Mouse (Mus musculus) urinary bladder, postnatal 25 days (tissue): Measurements from ENCODE around the gene Hoxd10.

Experiments
- DNase-seq: peaks from one replicate; pipeline ENCODE4 v3.0.0; 2022; ENCODE audit warnings: low spot score

Hoxd10 gene

DNA sequence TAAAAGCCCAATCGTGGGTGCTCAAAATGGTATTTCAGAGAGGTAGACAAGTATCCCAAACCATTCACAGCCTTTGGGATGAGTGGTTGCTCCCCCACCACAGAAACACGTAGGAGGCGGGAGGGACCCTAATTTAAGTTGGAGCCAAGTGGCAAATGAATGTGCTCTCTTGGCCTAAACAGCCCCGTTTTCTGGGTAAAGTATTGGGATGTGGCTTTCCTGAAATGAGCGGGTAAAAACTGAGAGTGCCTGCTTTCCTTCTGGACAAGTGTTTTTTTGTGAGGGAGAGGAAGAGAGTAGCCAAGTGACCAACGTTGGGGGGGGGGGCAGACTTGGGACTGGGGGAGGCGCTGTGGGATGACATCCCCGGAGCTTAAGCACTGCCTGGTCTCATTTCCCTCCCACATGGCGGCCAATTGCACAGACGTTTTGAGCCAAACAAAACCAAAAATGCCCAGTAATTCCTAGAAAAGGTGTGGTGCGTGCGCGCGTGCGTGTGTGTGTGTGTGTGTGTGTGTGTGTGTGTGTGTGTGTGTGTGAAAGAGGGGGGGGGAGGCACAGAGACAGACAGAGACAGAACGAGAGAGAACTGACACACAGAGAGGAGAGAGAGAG lies 19.3 kb downstream of the Hoxd10 start:
- no peak for DNase-seq

DNA sequence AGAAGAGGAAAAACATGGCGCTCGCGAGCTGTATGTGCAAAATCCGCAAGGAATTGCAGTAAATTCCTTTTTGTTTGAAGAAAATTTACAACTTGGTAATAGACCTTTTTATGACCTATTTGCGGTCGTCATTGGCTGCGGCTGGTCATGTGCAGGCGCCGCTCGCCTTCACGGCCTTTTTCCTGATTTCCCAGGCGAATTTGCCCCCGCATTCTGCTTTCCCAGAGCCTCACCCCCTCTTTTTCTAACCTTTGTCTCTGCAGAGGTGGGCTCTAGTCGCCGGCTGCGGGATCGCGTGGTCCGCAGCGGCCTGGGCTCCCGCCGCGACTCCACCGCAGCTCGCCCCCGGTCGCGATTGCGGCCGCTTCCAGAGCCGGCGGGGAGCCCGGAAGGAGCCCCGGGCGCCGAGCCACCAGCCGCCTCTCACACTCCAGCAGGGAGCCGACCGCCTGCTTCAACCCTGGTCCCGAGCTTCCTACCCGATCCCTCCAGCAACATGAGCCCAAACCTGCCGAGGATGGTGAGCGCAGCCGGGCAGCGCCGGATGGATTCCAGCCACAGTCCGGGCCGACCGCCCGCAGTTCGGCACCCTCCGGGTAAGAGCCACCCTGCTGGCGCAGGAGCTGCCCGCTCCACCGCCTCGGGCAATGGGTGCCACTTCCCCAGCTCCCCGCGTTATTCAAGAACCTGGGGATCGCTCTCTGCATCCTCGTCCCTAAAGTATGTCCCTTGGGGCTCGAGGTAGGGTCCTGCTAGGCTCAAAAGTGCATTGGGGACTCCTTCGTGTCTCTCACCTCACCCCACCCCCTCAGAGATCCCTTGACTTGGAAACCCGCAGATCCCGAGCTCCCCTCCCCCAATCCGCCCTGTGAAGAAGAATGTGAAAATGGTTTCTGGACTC lies 20.2 kb downstream of the Hoxd10 start, which contains the start of the genes Hoxd3 and Hoxd4:
Gene Hoxd3, plus strand, starts transcription at position 207 of the 901 bp plus-strand sequence.
Gene Hoxd4, plus strand, starts transcription at position 209 of the 901 bp plus-strand sequence.
- peak; percentile 52 for DNase-seq

DNA sequence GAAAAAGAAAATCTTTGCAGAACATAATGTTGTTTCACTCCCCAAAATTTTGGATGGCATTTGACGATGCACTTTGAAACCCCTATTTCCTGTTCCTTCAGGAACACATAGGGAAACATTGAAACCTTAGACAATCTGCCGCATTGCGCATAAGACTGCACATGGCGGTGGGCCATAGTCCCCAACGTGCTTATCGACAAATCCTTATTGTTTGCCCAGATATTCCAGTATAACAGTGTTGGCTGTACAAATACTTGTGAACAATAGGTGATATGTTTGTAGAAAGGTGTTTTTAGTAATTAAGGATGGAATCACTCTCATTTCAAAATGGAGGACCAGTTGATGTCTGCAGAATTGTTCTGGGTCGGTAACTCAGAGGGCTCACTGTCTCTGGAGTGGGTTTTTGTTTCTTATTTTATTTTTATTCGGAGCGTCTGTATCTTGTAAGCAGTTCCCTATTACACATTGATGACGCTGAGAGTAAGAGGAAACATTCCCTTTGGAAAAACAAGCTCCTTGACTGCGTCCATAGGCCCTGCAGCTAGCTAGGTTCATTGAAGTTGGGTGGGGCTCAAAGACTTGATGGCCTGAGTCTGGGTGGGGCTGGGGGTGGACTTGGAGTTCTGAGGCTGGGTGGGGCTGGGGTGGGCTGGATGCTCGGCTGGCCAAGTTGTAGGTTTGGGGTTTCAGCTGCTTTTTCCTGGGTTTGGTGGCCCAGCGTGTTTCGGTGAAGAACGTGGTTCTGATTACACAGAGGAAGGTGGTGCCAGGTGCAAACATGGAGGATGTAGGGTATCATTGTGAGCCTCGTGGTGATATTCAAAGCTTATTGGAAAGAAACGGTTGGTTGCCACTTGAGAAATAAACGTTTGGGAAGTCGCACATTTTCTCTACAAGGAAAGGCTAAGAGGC lies 21.8 kb downstream of the Hoxd10 start:
- no peak for DNase-seq

DNA sequence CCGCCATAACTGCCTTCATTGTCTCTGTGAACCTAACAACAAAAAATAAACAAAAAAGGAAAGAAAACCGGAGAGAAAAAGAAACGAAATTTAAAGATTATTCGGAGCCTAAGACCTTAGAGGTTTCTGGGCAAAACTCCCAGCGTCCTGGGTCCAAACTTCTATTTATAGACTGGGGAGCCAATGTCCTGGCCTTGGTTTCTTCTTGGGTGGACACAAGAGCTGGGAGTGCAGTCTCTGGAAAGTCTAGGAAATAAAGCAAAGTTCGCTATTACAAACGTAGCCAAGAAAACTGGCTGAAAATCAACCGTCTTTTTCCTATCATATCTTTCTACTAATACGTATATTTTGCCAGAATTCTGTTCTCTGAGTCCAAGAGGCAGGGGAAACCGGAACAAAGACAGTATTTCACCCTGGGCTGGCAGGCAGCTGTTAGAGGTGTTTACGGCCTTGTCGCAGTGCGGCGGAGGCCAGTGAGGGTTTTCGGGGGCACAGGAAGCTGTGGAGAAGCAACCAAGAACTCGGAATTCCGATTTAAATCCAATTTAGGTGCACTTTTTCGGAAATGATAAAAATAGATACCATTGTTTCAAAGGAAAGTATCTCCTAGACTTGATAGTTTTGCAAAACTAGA lies 22.5 kb downstream of the Hoxd10 start:
- no peak for DNase-seq

DNA sequence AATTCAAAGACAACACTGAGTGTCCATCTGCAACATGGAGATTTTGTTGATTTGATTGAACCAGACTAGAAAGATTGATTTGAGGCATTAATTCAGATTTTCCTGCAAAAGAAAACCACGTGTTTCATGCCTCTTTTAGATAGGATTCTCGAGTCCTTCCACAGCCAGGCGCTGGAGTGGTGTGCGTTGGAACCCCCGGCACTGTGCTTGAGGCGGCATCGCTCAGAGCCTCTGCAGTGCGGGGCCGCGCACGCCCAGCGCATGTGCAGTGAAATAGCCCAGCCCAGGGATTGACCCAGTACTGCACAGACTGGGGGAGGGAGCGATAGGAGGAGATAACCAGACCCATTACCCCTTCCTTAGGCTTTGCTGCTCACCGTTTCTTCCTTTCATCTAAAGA lies 23.2 kb downstream of the Hoxd10 start:
- DNase-seq = peak; percentile 40

DNA sequence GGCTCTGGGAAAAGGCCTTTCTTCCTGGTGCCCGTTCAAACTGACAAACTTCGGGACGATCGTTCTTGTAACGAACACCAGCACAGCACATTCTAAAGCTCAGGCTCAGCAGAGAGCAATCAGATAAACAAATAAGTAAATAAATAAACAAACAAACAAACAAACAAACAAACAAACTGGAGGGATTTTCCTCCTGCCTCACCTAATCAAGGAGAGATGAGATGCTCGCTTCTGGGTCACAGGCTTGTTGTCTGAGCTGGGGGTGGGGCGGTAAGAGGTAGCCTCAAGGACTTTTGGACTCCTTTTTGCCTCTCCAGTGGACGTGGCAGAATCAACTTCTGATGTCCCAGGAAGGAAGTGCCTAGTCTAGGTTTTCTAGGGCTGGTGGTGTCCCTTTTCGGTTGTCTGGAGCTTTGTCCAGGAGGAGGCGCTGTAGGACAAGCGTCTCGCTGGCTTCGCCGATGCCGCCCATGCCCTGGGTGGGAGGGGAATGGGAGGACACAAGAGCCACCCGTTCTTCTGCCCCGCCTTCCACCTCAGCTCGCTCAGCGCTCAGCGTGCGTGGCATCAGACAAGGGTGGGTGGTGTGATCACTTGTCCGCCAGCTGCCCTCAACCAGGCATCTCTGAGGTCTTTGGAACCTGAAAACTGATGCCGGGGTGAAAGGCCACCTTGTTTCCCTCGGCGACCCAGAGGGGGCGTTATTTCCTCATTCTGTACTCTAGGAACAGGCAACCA lies 23.9 kb downstream of the Hoxd10 start:
- peak; percentile 94 for DNase-seq

DNA sequence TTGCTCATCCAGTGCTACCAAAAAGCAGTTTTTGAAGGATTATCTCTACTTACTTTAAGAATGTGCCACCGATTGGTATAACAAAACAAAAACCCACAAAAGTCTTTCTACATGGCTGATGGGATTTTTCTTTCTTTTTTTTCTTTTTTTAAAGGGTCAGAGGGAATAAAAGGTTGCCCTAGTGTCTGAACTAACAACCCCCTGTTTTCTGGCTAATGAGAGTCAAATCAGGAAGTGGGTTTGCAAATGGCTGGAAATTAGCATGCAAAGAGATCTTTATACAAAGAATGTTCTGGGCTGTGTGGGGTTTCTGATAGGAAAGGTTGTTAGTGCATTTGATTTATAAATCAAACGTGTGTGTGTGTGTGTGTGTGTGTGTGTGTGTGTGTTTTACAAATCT lies 28.7 kb downstream of the Hoxd10 start:
- DNase-seq = no peak

DNA sequence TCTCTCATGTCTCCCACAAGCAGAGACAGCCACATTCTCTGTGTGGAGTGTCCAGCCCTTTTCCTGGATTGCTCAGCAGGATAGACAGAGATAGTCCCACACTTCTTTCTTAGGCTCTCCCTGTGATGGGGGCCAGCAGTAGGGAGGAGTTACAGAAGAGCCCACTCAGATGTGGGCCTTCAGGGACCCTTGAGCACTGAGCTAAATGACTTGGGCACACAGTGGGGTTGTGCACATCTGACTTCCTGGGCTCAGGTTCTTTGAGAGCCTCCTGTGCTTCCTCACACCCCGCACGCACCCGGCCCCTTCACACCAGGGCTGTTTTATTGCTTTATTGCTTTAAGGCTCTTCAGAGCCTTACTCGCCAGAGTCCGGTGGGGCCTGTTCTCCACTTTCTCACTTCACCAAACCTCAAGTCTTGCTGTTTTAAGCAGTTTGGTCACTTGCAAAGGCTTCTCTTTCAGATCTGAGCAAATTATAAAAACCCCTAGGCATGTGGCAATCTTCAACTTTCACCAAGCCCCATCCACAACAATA lies 29.3 kb downstream of the Hoxd10 start:
- DNase-seq = no peak

DNA sequence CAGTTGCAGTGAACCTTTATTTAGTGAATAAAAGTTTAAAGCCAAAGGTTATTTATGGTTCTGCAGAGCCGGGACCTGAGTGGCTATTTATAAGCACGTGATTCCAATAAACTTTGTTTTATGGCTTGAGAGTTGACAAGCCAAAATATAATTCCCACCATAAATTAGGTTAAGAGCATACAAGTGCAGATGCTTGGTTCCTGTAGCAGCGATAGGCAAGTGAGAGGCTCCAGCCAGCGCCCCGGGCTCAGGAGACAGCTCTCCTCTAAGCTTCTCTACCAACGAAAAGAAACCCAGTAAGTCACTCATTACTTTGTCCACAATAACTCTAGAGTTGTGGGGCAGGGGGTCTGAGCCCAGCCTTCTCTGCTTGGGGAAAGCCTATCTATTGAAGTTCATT lies 30.2 kb downstream of the Hoxd10 start:
- no peak for DNase-seq

DNA sequence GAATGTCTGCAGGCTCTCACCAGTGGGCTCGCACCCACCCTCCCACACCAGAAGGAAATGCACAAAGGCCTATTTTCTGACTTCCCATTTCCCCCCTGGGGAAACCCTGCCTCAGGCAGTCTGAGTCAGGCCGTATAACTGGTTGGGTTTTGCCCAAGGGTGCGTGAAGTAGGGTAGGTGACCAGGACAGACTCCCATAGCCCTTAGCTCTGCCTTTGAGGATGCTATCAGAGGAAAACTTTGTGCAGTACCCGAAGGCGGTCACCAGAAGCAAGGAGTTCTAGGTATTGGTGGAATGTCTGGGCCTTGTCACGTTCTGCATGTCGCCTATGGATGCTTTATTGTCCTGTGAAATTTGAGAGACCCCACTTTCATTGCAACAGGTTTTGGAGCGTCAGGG lies 31.2 kb downstream of the Hoxd10 start:
- DNase-seq = no peak

DNA sequence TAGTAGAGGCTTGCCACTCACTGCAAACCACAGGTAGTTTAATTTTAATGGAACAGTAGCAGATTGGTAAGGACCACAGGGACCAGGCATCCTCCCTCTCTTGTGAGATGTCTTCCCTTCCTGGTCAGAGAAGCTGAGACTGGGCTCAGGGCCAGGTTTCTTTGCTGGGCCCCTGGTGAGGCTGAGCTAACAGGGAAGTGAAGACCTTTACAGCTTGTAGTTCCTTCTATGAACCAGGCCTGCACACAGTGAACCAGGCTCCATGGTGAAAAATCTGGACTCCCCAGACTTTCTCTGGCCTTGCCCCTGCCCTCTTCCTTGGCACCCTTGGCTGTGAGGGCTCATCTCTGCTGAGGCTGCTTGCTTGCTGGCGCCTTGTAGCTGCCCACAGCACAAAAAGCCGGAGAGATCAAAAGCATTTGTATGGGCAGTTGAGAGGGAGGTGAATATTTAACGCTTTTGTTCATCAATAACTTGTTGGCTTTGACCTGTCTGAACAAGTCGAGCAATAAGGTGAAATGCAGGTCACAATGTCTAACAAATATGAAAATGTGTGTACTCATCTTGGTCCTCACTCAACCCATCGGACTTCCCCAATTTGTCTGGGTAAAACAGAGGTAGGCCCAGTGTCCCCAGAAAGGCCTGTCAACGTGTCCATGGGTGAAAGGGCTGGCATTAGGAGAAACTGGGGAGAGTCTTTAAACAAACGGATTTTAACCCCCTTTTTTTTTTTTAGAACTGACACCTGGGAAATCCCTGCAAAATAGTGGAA lies 32.7 kb downstream of the Hoxd10 start:
- DNase-seq = no peak

DNA sequence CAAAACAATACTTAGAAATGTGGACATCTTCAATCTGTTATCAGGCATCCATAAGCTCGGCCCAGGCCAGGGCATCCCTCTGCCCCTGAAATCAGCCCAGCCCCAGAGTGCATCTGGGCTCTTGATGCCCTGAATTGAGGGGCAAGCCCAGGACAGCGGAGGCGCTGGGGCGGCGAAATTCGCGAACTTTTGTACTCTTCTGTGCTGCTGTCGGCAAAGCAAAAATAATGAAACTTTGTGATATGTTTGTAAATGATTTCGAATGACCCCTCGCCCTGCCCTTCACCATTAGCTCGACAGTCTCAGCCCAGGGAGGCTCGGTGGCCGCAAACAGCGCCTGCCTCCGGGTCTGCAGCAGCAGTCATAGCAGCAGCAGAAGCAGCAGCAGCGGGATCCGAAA lies 33.4 kb downstream of the Hoxd10 start:
- no peak for DNase-seq

DNA sequence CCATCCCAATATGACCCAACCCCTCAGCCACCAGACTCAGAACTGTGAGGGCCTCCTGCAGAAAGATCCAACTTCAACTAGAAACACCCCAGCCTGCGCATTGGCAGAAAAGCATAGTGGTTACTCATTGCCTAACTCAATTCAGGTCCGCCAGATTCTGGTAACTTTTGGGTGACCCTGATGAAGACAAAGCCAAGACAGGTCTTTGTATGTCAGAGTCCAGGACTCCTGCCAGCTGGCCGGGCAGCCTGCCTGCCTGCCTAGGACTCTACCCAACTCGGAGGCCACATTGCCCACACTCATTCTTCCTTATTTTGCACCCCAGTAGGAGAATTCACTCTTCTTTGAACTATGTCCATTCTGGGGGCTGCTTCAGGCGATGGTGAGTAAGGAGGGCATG lies 34.8 kb downstream of the Hoxd10 start, which contains the start of gene Gm28230:
Gene Gm28230, plus strand, starts transcription at position 178 of the 400 bp plus-strand sequence.
- no peak for DNase-seq

DNA sequence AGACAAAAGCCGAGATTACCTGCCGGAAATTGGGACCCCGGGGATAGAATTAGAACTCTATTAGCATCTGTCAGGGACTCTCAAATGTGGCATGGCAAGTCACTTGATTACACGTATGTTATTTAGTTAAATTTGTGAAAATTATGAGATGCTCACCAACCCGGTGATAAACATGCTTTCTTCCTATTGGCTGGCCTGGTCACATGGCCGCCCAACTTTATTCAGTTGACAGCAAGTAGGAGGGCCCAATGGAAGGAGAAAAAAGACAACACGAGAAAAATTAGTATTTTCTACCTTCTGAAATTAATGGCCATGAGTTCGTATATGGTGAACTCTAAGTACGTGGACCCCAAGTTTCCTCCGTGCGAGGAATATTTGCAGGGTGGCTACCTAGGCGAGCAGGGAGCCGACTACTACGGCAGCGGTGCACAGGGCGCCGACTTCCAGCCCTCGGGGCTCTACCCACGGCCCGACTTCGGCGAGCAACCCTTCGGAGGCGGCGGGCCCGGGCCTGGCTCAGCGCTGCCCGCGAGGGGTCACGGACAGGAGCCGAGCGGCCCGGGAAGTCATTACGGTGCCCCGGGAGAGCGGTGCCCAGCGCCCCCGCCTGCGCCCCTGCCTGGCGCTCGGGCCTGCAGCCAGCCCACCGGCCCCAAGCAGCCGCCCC lies 35.4 kb downstream of the Hoxd10 start:
- no peak for DNase-seq

DNA sequence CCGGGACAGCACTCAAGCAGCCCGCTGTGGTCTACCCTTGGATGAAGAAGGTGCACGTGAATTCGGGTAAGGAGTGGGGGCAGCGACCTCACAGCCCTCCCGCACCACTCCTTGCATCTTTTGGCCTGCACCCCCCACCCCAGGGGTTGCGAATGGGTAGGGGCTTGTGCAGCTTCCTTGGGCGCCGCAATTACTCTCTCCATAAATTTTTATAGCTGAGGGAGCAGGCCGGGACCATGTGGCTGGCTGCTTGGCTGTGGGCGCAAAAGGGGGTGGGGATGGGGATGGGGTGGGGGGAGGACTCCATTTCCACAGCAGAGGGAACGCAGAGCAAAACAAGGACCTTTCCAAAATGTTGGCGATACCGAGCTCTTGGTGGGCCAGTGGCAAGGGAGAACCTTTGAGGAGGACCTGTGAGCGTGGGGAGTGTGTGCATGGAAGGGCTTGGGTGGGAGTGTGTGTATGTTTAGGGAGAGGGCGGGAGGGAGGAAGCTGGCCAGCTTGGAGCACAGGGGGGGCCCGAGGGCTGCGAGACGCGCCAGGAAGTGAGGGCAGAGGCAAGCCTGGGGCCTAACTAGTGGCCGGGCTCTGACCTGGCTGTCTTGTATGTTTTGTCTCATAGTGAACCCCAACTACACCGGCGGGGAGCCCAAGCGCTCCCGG lies 36.0 kb downstream of the Hoxd10 start:
- no peak for DNase-seq

DNA sequence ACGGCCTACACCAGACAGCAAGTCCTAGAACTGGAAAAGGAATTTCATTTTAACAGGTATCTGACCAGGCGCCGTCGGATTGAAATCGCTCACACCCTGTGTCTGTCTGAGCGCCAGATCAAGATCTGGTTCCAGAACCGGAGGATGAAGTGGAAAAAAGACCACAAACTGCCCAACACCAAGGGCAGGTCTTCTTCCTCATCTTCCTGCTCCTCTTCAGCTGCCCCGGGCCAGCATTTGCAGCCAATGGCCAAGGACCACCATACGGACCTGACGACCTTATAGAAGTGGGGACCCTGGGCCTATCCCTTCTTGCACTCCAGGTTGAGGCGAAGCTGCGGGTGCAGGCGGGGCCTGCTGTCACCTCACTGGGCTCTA lies 36.6 kb downstream of the Hoxd10 start:
- no peak for DNase-seq

DNA sequence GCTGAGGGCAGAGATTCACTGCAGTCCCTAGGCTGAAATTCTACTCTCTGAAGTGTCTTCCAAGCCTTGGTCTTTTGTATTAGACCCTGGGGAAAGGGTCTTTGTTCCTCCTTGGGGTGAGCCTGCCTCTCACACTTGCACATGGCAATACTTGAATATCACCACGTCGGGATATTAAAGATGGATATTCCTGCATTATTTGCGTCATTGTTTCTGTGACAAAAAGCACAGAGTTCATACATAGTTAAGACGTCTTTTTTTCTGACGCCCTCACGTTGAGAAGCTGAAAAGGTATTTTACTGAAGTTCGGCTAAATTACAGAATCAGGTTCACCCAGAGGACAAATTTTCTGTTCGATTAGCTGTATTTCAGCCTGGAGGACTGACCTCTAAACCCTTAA lies 38.6 kb downstream of the Hoxd10 start:
- no peak for DNase-seq

DNA sequence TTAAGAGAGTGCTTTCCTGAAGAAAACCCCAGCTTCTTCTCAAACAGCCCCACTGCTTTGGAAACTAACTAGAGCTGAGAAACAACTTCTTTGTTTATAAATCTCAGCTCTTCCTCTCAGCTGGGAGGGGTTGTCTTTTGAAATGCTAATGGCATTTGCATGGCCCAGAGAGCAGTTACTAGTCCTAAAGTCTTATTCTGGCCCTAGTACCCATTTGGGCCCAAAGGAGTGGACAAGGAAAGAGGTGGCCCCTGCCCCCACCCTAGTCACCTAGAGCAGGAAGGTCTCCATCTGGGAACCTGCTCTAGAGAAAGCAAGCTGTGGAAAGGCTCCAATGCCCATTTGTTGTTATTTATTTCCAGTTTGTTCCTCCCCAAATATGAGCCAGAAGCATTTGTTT lies 39.3 kb downstream of the Hoxd10 start:
- no peak for DNase-seq
